Mouse (Mus musculus) stomach, embryonic 16.5 days (tissue): Measurements from ENCODE around the gene Dock2. TPM values are rescaled to one million over a fixed set of nuclear protein-coding genes. Genes with fewer than 3 reads are reported as not detected.

ENCODE experiments used
- ATAC-seq: fragments of 200-750 bp; cut with Nextera tagmentation; 2 replicates; pipeline ENCODE4 v1.8.0; 2017; ENCODE audit warnings: moderate number of reproducible peaks, moderate TSS enrichment; ENCODE audit not compliant: insufficient read depth, low FRiP score
- H3K27ac ChIP-seq: fragments of 300-500 bp; sonication (generic); 2 replicates; pipeline ENCODE4 v1.5.1; 2014; ENCODE audit warnings: low read length
- H3K27me3 ChIP-seq: fragments of 300-500 bp; sonication (generic); 2 replicates; pipeline ENCODE4 v1.6.1; 2014; ENCODE audit warnings: low read length, control low read depth, mixed read lengths; ENCODE audit not compliant: control insufficient read depth, insufficient read depth
- H3K36me3 ChIP-seq: fragments of 300-500 bp; sonication (generic); 2 replicates; pipeline ENCODE4 v1.6.1; 2014; ENCODE audit warnings: low read length; ENCODE audit not compliant: control insufficient read depth, insufficient read depth
- H3K4me1 ChIP-seq: fragments of 300-500 bp; sonication (generic); 2 replicates; pipeline ENCODE4 v1.6.1; 2014; ENCODE audit warnings: low read length, control low read depth, mixed read lengths; ENCODE audit not compliant: control insufficient read depth, insufficient read depth
- H3K4me2 ChIP-seq: fragments of 300-500 bp; sonication (generic); 2 replicates; pipeline ENCODE4 v1.6.1; 2014; ENCODE audit warnings: low read depth, low read length, mixed read lengths
- H3K4me3 ChIP-seq: fragments of 300-500 bp; sonication (generic); replicated peaks from 2 replicates; pipeline ENCODE4 v1.5.1; 2014; ENCODE audit warnings: mild to moderate bottlenecking, low read length
- H3K9ac ChIP-seq: fragments of 300-500 bp; sonication (generic); 2 replicates; pipeline ENCODE4 v1.6.1; 2014; ENCODE audit warnings: low read length
- H3K9me3 ChIP-seq: fragments of 300-500 bp; sonication (generic); replicated peaks from 2 replicates; pipeline ENCODE4 v1.6.1; 2016; ENCODE audit warnings: low read length, control low read depth; ENCODE audit not compliant: control insufficient read depth
- WGBS: fragments of 180-500 bp; shearing (Covaris S2); extraction: QIAGEN DNeasy Blood & Tissue Kit; methylation state at CpG from one replicate; pipeline ENCODE4 v1.1.7; 2014; 5-methylcytosine and 5-hydroxymethylcytosine counted together
- polyA plus RNA-seq: library from polyadenylated mRNA; unstranded; fragments of >200 nt; fragmentation: Nextera tagmentation; extraction: Ambion mirVana; gene quantifications from 2 replicates; pipeline ENCODE4 v1.2.1, GENCODE M21; 2015

Gene Dock2
- polyA plus RNA-seq, 1 experiment from 2014 or later = 2.9 TPM

- no peak overlapping the region for H3K27ac ChIP-seq
- no peaks in the 10 kb centered on the region for H3K27me3 ChIP-seq
- WGBS = 36% methylated on average over 8 of the region's 8 CpGs
- H3K9me3 ChIP-seq = no peaks in the 10 kb centered on the region
- no peak overlapping the region for H3K4me2 ChIP-seq
- no peak overlapping the region for H3K9ac ChIP-seq
- no peaks in the 10 kb centered on the region for H3K36me3 ChIP-seq
- ATAC-seq = no peak
- no peak overlapping the region for H3K4me3 ChIP-seq
- no peaks in the 10 kb centered on the region for H3K4me1 ChIP-seq
These were observed 377.4 kb downstream of the Dock2 start for GRCm38 (mm10) chr11:34406309-34406708.

- no peaks in the 10 kb centered on the region for H3K27me3 ChIP-seq
- no peak overlapping the region for H3K4me3 ChIP-seq
- no peaks in the 10 kb centered on the region for H3K4me1 ChIP-seq
- no peak overlapping the region for H3K9ac ChIP-seq
- 71% methylated on average over 1 of the region's 1 CpGs for WGBS
- no peaks in the 10 kb centered on the region for H3K9me3 ChIP-seq
- H3K4me2 ChIP-seq = no peak overlapping the region
- ATAC-seq = no peak
- H3K27ac ChIP-seq = no peak overlapping the region
- H3K36me3 ChIP-seq = no peaks in the 10 kb centered on the region
These were observed 378.4 kb downstream of the Dock2 start for GRCm38 (mm10) chr11:34405311-34405710.

GRCm38 (mm10) chr11:34401343-34401742, 382.3 kb downstream of the Dock2 start:
- Histone ChIP-seq H3K4me3 (no peak overlapping the region), H3K4me2 (no peak overlapping the region), H3K27me3 (no peaks in the 10 kb centered on the region), H3K9me3 (no peaks in the 10 kb centered on the region), H3K36me3 (no peaks in the 10 kb centered on the region), H3K9ac (no peak overlapping the region), H3K4me1 (no peaks in the 10 kb centered on the region), H3K27ac (no peak overlapping the region)
- ATAC-seq = no peak
- WGBS = 92% methylated on average over 8 of the region's 8 CpGs

- WGBS = 72% methylated on average over 2 of the region's 2 CpGs
- H3K36me3 ChIP-seq = no peaks in the 10 kb centered on the region
- no peak overlapping the region for H3K4me3 ChIP-seq
- no peak for ATAC-seq
- no peak overlapping the region for H3K27ac ChIP-seq
- H3K4me2 ChIP-seq = no peak overlapping the region
- H3K27me3 ChIP-seq = no peaks in the 10 kb centered on the region
- H3K9ac ChIP-seq = no peak overlapping the region
- H3K4me1 ChIP-seq = no peaks in the 10 kb centered on the region
- H3K9me3 ChIP-seq = no peaks in the 10 kb centered on the region
These were observed 385.1 kb downstream of the Dock2 start for GRCm38 (mm10) chr11:34398555-34398954.

- WGBS = 89% methylated on average over 5 of the region's 5 CpGs
- Histone ChIP-seq H3K4me2 (no peak overlapping the region), H3K27ac (no peak overlapping the region), H3K9ac (no peak overlapping the region), H3K4me3 (no peak overlapping the region), H3K36me3 (no peaks in the 10 kb centered on the region), H3K27me3 (no peaks in the 10 kb centered on the region), H3K4me1 (no peaks in the 10 kb centered on the region), H3K9me3 (no peaks in the 10 kb centered on the region)
- ATAC-seq = no peak
These were observed 386.0 kb downstream of the Dock2 start for GRCm38 (mm10) chr11:34397661-34398060.

GRCm38 (mm10) chr11:34395802-34396201, 387.9 kb downstream of the Dock2 start:
- Histone ChIP-seq H3K27ac (no peak overlapping the region), H3K27me3 (no peaks in the 10 kb centered on the region), H3K4me2 (no peak overlapping the region), H3K36me3 (no peaks in the 10 kb centered on the region), H3K4me3 (no peak overlapping the region), H3K9ac (no peak overlapping the region), H3K4me1 (no peaks in the 10 kb centered on the region), H3K9me3 (no peaks in the 10 kb centered on the region)
- no peak for ATAC-seq
- WGBS = 71% methylated on average over 3 of the region's 3 CpGs

GRCm38 (mm10) chr11:34392105-34392504, 391.6 kb downstream of the Dock2 start:
- Histone ChIP-seq H3K4me1 (no peaks in the 10 kb centered on the region), H3K9ac (no peak overlapping the region), H3K27ac (no peak overlapping the region), H3K9me3 (no peaks in the 10 kb centered on the region), H3K36me3 (no peaks in the 10 kb centered on the region), H3K27me3 (no peaks in the 10 kb centered on the region), H3K4me2 (no peak overlapping the region), H3K4me3 (no peak overlapping the region)
- WGBS = 52% methylated on average over 4 of the region's 4 CpGs
- no peak for ATAC-seq

- Histone ChIP-seq H3K4me2 (no peak overlapping the region), H3K36me3 (no peaks in the 10 kb centered on the region)
- ATAC-seq = no peak
These were observed 394.2 kb downstream of the Dock2 start for GRCm38 (mm10) chr11:34389261-34390116.

GRCm38 (mm10) chr11:34385001-34385688, 398.5 kb downstream of the Dock2 start:
- Histone ChIP-seq H3K9me3 (no peaks in the 10 kb centered on the region), H3K36me3 (no peaks in the 10 kb centered on the region), H3K4me3 (no peak overlapping the region), H3K27ac (no peak overlapping the region), H3K9ac (no peak overlapping the region), H3K27me3 (no peaks in the 10 kb centered on the region), H3K4me1 (no peaks in the 10 kb centered on the region), H3K4me2 (no peak overlapping the region)
- no peak for ATAC-seq
- WGBS = 40% methylated on average over 1 of the region's 1 CpGs

More at GRCm38 (mm10) chr11:34389261-34390116, 394.2 kb downstream of the Dock2 start:
- Histone ChIP-seq H3K9ac (no peak overlapping the region), H3K4me1 (no peaks in the 10 kb centered on the region), H3K27me3 (no peaks in the 10 kb centered on the region), H3K9me3 (no peaks in the 10 kb centered on the region), H3K4me3 (no peak overlapping the region), H3K27ac (no peak overlapping the region)
- WGBS = 72% methylated on average over 6 of the region's 6 CpGs
